Mouse (Mus musculus) spleen, adult 2 months (tissue): ENCODE measurements around the gene Irs1. TPM values are rescaled to one million over a fixed set of nuclear protein-coding genes. Genes with fewer than 3 reads are reported as not detected.

Source experiments
- DNase-seq, 2 experiments: peaks; one replicate each; pipeline versions ENCODE4 v3.0.0 to v3.0.0-alpha.2; 2012 to 2021; ENCODE audit warnings: low spot score in 2 of 2, low read depth in 1 of 2
- H3K27ac ChIP-seq: fragments of 200-500 bp; 2 replicates; pipeline ENCODE4 v1.5.1; 2012; ENCODE audit warnings: low read length, inconsistent platforms; ENCODE audit not compliant: insufficient read depth
- H3K27me3 ChIP-seq: fragments of 200-500 bp; 2 replicates; pipeline ENCODE4 v1.6.1; 2012; ENCODE audit warnings: mild to moderate bottlenecking, moderate library complexity, low read length, inconsistent platforms; ENCODE audit not compliant: control insufficient read depth, insufficient read depth
- H3K36me3 ChIP-seq: fragments of 200-500 bp; 2 replicates; pipeline ENCODE4 v1.6.1; 2012; ENCODE audit warnings: mild to moderate bottlenecking, low read length, inconsistent platforms; ENCODE audit not compliant: control insufficient read depth, insufficient read depth
- H3K4me1 ChIP-seq: fragments of 200-500 bp; 2 replicates; pipeline ENCODE4 v1.6.1; 2011; ENCODE audit warnings: inconsistent platforms; ENCODE audit not compliant: control insufficient read depth, insufficient read depth, insufficient read length
- H3K4me3 ChIP-seq: fragments of 200-500 bp; 2 replicates; pipeline ENCODE4 v1.5.1; 2011; ENCODE audit warnings: mild to moderate bottlenecking, inconsistent platforms; ENCODE audit not compliant: insufficient read depth, insufficient read length; ENCODE audit errors: extremely low read depth
- CTCF ChIP-seq: fragments of 200-500 bp; IDR thresholded peaks from 2 replicates; pipeline ENCODE4 v1.5.1; 2011; ENCODE audit warnings: mild to moderate bottlenecking, inconsistent platforms; ENCODE audit not compliant: insufficient read depth, insufficient read length, insufficient replicate concordance; ENCODE audit errors: extremely low read depth
- POLR2A ChIP-seq: fragments of 200-500 bp; IDR thresholded peaks from 2 replicates; pipeline ENCODE4 v1.6.1; 2011; ENCODE audit warnings: low read depth, low read length, inconsistent platforms
- WGBS: fragments of 180-500 bp; shearing (Covaris S2); methylation state at CpG from one replicate; pipeline ENCODE4 v1.1.7; 2018; 5-methylcytosine and 5-hydroxymethylcytosine counted together
- polyA plus RNA-seq: library from polyadenylated mRNA; depleted of rRNA; stranded (reverse); fragments of >200 nt; gene quantifications from 2 replicates; pipeline ENCODE4 v1.2.3, GENCODE M21; 2012

The Irs1 gene
- polyA plus RNA-seq, 1 experiment = 1.3 TPM

- no peaks in the 10 kb centered on the region for H3K4me1 ChIP-seq
- H3K36me3 ChIP-seq = no peaks in the 10 kb centered on the region
- H3K27ac ChIP-seq = no peak overlapping the region
- no peak for DNase-seq
- TF ChIP-seq CTCF (no peak), POLR2A (no peak)
- 26% methylated on average over 1 of the region's 1 CpGs for WGBS
- H3K4me3 ChIP-seq = no peak overlapping the region
- H3K27me3 ChIP-seq = no peaks in the 10 kb centered on the region
Measured at GRCm38 (mm10) chr1:82298586-82298985, 7.4 kb upstream of the Irs1 start.

- WGBS = 10% methylated on average over 6 of the region's 6 CpGs
- DNase-seq = peak; percentile 14 to 26
- Histone ChIP-seq H3K36me3 (no peaks in the 10 kb centered on the region), H3K27me3 (peaks cover 19% of the 10 kb centered on the region), H3K4me1 (peaks cover 3% of the 10 kb centered on the region; the same call in 1 of the 2 replicates), H3K4me3 (no peak overlapping the region), H3K27ac (no peak overlapping the region)
- TF ChIP-seq POLR2A (no peak), CTCF (no peak)
Measured at GRCm38 (mm10) chr1:82294102-82294501, 2.9 kb upstream of the Irs1 start.

GRCm38 (mm10) chr1:82292771-82293170, 1.6 kb upstream of the Irs1 start:
- TF ChIP-seq POLR2A = no peak
- TF ChIP-seq CTCF = no peak
- Histone ChIP-seq H3K27me3 (peaks cover 20% of the 10 kb centered on the region), H3K4me3 (no peak overlapping the region), H3K27ac (no peak overlapping the region), H3K4me1 (peaks cover 3% of the 10 kb centered on the region; the same call in 1 of the 2 replicates), H3K36me3 (no peaks in the 10 kb centered on the region)
- WGBS = 7% methylated on average over 13 of the region's 13 CpGs
- DNase-seq = no peak

- no peaks in the 10 kb centered on the region for H3K36me3 ChIP-seq
- 6% methylated on average over 21 of the region's 23 CpGs for WGBS
- peaks cover 3% of the 10 kb centered on the region; the same call in 1 of the 2 replicates for H3K4me1 ChIP-seq
- TF ChIP-seq POLR2A = no peak
- TF ChIP-seq CTCF = no peak
- H3K4me3 ChIP-seq = peak overlapping the region; percentile 71; the same call in 1 of the 2 replicates
- peaks cover 20% of the 10 kb centered on the region for H3K27me3 ChIP-seq
- H3K27ac ChIP-seq = no peak overlapping the region
- no peak for DNase-seq
Measured at GRCm38 (mm10) chr1:82291930-82292712, 905 bp upstream of the Irs1 start.

- no peak for TF ChIP-seq POLR2A
- WGBS = 1% methylated on average over 31 of the region's 31 CpGs
- Histone ChIP-seq H3K4me1 (peaks cover 3% of the 10 kb centered on the region; the same call in 1 of the 2 replicates), H3K27ac (peak overlapping the region; percentile 23; the same call in 1 of the 2 replicates), H3K36me3 (no peaks in the 10 kb centered on the region), H3K4me3 (peak overlapping the region; percentile 71), H3K27me3 (peaks cover 20% of the 10 kb centered on the region)
- DNase-seq = peak in 1 of 2 experiments; percentile 28
Measured at GRCm38 (mm10) chr1:82290723-82291150, 479 bp downstream of the Irs1 start.

- peaks cover 20% of the 10 kb centered on the region for H3K27me3 ChIP-seq
- DNase-seq = peak in 1 of 2 experiments; percentile 14
Measured at GRCm38 (mm10) chr1:82289990-82290681, 1.1 kb downstream of the Irs1 start.

More at GRCm38 (mm10) chr1:82289990-82290681, 1.1 kb downstream of the Irs1 start:
- peaks cover 3% of the 10 kb centered on the region; the same call in 1 of the 2 replicates for H3K4me1 ChIP-seq
- H3K4me3 ChIP-seq = peak overlapping the region; percentile 71
- no peaks in the 10 kb centered on the region for H3K36me3 ChIP-seq
- no peak overlapping the region for H3K27ac ChIP-seq
- 3% methylated on average over 45 of the region's 45 CpGs for WGBS
- TF ChIP-seq CTCF (no peak), POLR2A (no peak)
